Mouse (Mus musculus) kidney, adult 2 months (tissue): ENCODE data around the gene Cc2d2b.

Source experiments
- CTCF ChIP-seq: fragments of 200-500 bp; conservative IDR thresholded peaks from 2 replicates; pipeline ENCODE4 v1.5.1; 2011; ENCODE audit warnings: low read depth, mild to moderate bottlenecking, control low read depth, low read length, moderate library complexity, mixed read lengths; ENCODE audit not compliant: insufficient read depth, insufficient read length
- POLR2A ChIP-seq: fragments of 200-500 bp; IDR thresholded peaks from one replicate; pipeline ENCODE4 v1.6.1; 2011; ENCODE audit warnings: low read depth, low read length, control low read depth

DNA sequence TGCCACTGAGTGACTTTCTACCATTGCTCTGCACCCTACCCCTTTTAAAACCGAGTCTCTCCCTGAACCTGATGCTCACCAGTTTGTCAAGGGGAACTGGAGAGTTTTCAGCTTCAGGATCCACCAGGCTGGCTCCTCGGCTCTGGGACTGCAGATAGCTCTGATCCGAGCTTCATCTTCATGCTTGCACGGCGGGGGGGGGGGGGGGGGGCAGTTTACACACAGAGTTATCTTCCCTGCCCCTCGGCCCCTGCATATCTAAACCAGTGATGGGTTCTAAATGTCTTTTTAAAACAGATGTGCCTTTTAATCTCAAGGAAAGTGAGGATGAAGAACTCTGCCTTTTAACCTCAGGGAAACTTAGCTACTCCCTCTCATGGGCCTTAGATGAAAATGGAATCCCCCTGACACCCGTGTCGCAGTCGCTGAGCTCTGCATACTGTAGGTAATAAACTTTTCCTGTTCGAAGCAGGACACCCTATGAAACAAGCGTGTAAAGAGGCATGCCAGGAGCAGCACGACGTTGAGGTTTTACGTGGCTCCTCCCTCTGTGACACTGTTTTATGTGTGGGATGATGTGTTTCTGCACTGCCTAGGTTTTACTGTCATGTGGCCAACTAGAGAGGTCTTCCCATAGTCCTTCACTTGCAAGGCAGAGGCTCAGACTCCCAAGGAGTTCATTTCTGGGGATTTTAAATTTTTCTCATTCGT, 39.6 kb downstream of the Cc2d2b start:
- TF ChIP-seq POLR2A, result no peak
- TF ChIP-seq CTCF, result no peak
